Mouse (Mus musculus) lung, postnatal 0 days (tissue): ENCODE data around the gene Gm48552.

Source experiments
- CTCF ChIP-seq: IDR thresholded peaks from 2 replicates; pipeline ENCODE4 v1.5.1; 2016; ENCODE audit warnings: antibody characterized with exemption, mild to moderate bottlenecking
- EP300 ChIP-seq: IDR thresholded peaks from 2 replicates; pipeline ENCODE4 v1.6.1; 2016; ENCODE audit warnings: antibody characterized with exemption, mild to moderate bottlenecking, control low read depth

DNA sequence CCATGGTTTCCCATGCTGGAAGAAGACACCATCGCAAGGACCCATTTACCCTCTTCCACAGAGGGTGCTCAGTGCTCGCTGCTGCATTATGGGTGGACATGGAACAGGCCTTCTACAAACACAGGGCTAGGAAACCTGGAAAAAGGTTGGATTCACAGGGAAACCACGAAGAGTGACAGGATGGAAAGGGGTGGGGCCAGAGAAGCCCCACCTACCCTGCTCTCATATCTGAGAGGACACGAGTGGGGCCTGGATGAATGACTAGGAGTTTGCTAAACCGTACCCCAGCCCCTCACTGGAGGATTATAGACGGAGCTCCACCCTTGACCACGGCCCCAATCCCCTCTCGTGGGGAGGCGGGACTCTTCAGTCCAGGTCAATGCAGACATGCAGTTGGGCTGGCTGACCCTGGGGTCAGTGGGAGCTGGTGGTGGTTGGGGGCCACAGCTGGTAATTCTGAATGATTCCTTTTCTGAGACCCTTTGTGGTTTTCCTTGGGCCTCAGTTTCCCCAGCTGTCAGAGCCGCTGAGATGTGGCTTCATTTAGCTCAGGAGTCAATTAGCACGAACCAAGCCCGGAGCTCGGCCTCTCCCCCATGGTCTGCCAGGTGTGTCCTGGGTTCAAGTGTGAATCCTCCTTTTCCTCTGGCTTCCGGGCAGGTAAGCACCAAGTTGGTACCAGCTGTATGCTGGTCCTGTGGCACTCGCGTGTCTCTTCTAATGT, 23.9 kb downstream of the Gm48552 start:
- TF ChIP-seq CTCF (no peak), EP300 (0 out of 2 replicates have a peak, but pooled peaks have one; percentile 7)
